Mouse (Mus musculus) thymus, adult 2 months (tissue): ENCODE data around the gene Polr1b.

Experiments used
- CTCF ChIP-seq: fragments of 200-500 bp; IDR thresholded peaks from 2 replicates; pipeline ENCODE4 v1.5.1; 2012; ENCODE audit warnings: mild to moderate bottlenecking, control low read depth, low read length, moderate library complexity, borderline replicate concordance; ENCODE audit not compliant: control insufficient read depth, poor library complexity, insufficient read depth; ENCODE audit errors: extremely low read depth
- POLR2A ChIP-seq: fragments of 200-500 bp; IDR thresholded peaks from 2 replicates; pipeline ENCODE4 v1.6.1; 2012; ENCODE audit warnings: mild to moderate bottlenecking, low read length, control low read depth, moderate library complexity; ENCODE audit not compliant: control insufficient read depth, poor library complexity, insufficient read depth; ENCODE audit errors: extremely low read depth

DNA sequence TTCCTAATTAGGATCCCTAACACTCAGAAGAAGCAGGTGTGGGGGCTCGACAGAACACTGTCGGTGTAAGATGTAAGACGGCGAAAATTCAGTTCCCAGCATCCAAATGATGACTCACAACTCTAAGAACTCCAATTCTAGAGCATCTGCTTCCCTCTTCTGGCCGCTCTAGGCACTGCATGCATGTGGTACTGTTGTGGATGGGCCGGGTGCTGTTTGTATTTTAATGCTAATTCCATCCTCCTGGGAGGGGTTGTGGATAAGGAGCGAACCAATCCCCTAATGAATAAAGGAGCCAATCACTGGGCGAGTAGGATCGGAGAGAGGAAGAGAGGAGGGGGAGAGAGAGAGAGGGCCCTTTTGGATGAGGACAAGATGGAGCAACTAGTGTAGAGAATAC is 44.2 kb upstream of the Polr1b start:
- TF ChIP-seq CTCF (no peak), POLR2A (no peak)
